Mouse (Mus musculus): ENCODE data around the gene Bnc2.

The Bnc2 gene

DNA sequence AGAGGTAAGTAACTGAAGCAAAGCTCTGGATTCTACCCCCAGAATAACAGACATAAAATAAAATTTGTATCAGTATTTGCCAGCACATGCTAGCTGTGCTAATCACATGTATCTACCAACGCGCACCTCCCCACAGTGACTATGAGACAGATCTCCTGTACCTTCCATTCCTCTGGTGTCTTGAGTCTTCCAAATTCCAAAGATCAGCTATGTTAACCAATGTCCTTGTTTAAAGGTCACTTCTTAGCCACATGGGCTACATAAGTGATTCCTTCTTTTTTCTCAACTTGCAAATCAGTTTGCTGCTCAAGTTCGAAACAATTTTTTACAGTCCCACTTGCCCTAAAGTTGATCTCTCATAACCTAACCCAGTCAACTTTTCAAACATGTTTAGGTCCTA is 167.5 kb downstream of the Bnc2 start:
- no peak for DNase-seq (ENCODE audit: low spot score in 2 of 2)

DNA sequence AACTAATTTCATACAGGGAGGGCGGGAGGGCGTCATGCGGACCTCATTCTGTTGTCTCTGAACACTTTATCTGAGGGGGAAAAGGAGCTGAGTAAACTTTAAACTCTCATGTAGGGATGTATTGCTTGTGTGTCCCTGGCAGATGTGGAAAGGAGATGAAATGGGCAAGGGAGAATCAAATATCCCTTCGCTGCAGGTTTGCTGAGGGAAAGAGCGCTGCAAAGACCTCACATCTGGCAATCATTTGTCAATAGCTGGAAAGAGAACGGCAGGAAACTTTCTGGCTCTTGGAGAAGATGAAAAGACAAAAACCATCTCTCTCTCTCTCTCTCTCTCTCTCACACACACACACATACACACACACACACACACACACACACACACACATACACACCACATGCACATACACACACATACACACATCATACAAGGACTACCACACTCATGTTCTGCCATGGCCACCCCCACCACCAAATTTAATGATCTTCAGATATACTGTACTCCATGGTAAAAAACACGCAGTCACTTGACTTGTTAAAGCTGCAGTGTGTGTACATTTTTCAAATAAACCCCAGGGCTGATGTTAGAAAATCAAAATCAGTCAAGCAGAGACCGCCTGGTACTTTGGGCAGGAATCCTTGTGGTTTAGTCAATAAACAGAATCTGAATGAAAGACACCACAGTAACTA is 172.3 kb downstream of the Bnc2 start:
- DNase-seq (ENCODE audit: low spot score in 2 of 2), result no peak

DNA sequence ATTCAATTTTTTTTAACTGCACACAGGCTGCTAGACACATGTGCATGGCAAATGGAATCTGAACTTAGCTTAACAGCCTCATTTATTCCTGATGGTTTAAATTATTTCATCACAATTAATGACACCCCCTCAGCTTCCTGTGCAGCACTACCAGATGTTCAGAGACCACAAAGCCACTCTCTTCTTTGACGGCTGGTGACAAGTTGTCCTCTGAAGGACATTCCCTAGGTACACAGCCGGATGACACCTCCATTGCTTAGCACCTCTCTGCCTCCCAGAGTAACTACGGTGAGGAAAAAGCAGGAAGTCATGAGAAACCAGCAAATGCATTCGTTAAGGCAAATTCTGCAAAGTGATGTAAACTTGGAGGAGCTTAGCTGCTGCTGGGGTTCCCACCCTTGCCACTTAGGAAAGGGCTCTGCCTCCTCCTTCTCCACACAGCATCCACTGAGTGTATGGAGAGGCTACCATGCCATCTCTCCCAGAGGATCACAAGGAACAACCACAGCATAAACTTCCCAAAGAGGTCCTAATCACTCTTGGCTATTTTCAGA is 174.2 kb downstream of the Bnc2 start:
- DNase-seq (ENCODE audit: low spot score in 2 of 2), result no peak

DNA sequence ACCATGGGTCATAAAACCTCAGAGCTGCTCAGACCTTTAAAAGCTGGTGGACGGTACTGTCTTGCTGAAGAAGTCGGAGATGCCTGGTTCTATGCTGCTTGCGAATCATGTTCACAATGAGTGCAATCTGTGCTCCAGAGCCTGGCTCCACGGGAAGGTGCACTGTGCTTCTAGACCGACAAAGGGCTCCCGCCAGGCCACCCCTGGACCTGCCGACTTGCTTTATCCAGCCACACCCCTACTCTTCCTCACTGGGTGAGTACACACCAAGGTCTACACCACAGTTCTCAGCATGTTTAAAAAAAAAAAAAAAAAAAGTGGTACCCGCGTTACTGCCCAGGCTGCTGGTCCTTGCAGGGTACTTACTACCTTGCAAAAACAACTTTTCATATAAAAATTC is 174.8 kb downstream of the Bnc2 start:
- DNase-seq (ENCODE audit: low spot score in 2 of 2), result no peak

DNA sequence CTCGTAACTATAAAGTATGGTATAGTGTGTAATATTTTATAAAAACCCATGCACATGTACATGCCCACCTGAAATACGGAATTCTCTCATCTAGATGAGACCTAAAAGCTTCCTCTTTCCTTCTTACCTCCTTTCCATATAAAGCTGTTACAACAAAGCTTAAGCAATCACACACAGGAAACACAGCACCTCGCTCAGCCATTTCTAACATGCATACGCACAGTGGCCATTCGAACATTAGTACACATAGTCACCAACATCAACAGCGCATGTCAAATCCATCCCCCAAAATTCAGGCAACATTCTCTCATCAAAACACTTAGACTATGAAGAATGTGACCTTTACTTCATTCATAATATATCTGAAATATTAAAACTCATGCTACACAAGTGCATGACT is 176.6 kb downstream of the Bnc2 start:
- no peak for DNase-seq (ENCODE audit: low spot score in 2 of 2)

DNA sequence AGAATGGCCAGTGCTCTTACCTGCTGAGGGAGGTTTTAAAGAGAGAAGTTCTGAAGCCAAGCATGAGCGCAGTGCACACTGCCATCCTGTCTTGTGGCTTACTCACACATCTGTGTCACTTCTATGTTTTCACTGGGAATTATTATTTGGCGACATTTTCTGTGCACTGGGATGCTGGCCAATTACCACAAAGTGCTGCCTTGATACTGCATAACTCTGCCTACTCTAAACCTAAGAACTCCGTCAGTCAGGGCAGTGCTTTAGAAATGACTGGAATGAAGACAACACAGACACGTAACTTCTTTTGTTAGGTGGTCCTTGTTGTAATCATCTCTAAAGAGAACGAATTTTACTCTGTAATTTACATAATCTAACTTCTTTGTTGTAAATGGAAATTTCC is 186.8 kb downstream of the Bnc2 start:
- DNase-seq (ENCODE audit: low spot score in 2 of 2), result no peak

DNA sequence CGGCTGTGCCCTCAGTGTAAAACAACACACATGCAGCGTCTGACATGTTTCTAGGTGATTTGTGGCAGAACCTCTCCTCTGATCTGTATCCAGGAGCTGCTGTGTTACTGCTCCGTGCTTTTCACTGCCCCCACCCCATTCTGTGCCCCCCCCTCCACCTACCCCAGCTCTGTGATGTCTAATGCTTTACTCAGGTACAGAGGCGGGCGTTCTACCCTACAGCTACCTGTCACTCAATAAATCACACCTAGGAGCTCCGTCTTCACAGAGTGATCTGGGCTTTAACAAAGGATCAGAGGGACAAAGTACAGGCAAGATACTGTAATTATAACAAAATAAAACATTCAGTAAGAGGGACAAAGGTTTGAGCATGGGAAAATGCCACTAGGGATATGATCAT is 192.4 kb downstream of the Bnc2 start:
- no peak for DNase-seq (ENCODE audit: low spot score in 2 of 2)

DNA sequence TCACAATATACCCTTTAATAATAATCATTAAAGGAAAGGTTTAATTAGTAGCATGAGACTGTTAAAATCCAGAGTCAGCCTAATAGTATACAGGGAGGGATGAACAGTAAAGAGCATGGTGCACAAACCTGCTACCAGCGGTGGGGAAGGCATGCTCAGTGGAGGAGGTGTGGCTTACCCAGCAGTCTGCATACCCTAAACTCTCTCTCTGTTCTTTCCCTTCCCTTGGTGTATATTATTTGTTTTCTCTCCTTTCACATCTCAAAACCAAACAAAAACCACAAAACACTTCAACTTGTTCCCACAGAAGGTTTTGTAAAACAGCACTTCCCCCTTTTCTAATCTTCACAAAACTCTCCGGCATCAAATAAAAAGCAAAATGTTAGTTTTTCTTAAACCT is 202.4 kb downstream of the Bnc2 start:
- no peak for DNase-seq (ENCODE audit: low spot score in 2 of 2)

DNA sequence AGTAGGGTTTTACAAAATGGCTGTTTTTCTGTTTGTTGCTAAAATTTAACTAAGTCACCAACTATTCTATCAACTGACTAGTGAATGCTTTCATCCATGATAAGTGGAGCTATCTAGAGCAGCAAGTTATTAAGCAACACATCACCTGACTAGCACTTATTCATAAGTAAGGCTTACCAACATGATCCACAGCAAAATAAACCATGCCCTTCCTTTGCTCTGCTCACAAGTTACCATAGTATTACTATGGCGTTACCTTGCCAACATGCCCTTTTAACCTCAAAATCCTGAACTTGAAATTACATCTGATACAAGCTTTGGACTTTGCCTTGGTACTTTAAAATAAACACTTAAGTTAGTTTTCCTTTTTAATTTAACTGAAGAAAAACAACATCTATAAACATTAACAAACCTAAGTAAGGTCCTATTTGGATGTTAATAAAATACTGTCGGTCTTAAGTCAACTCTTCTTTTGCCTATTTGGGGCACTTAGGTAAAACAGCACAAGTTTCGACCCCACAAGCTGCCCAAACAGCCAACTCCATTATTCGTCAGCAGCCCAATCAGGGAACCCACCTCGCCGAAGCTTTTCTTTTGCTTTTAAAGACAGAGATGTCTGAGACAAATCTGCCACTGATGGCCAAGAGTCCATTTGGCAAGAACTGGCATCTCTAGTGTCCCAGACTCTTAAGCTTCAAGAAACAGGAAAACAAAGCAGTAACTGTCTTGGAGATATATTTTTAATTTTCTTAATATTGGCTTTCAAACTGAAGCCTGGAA is 204.8 kb downstream of the Bnc2 start:
- DNase-seq (ENCODE audit: low spot score in 2 of 2), result no peak

DNA sequence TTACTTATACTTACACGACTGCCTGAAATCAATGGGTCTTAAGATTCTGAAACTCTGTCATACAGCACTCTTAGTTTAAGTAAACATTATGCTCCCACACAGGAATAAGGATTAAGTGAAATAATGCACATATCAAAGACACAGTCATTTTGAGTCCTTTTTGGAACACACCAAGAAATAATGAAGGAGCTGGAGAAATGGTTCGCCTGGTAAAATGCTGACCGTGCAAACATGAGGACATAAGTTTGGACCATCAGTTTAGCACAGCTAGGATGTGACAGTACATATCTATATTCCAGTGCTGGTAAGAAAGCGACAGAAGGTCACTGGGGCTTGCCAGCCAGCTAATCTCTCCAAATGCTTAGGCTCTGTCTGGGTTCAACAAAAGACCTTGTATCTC is 205.7 kb downstream of the Bnc2 start:
- no peak for DNase-seq (ENCODE audit: low spot score in 2 of 2)

DNA sequence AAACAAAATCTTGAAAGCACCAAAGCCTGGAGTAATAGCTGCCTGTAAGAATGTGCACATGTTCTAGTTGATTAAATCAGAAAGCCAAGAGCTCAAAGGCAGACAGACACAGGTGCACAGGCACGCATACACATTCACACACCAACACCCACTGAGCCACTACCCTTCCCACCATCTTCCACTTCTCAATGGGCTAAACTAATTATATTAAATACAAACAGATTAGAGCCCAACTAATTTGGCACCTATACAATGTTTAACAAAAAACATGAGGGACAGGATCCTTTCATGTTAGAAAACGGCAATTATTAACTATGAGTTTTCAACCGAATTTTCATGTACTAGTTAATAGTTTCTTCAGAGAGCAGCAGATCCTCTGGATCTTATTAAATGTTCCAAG is 207.4 kb downstream of the Bnc2 start:
- DNase-seq (ENCODE audit: low spot score in 2 of 2), result no peak

DNA sequence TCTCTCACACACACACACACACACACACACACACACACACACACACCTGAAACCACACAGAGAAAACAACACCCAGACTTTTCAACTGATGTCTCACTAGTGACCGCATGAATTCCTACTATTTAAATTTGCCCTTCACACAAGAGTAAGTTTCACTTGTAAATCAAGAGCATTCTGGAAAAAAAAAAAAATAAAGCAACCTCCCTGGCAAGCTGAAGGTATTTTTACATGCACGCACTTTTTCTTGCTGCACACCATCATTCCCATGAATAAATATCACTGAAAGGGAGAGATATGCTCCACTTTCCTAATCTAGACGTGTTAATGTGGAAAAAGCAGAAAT is 216.9 kb downstream of the Bnc2 start:
- no peak for DNase-seq (ENCODE audit: low spot score in 2 of 2)

DNA sequence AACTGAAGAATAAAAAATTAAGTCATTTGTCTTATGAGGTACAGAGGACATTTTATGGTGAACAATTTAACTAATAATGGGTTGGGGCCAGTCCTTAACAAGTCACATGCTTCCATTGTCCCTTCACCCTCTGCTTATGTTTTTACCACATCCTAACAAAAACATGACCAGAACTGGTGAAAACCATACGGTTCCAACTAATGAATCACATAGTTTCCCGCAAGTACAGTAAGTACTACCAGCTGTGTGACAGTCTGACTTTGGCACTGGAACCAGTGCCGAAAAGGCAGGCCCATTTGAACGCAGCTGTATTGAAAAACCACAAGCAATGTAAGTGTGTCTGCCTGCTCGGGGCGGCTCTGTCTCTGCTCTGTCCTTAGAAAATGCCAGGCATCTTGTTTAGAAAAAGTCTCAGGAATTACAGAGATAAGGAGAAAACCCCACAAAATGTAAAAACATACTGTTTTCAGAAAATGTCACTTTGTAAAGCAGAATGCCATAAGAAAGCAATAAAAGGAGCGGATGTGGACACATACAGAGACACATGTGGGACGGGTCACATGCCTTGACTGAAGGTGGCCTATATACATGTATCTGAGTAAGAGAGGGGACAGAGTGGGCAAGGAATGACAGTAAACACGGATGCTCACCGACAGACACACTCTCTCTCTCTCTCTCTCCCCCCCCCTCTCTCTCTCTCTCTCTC is 217.4 kb downstream of the Bnc2 start:
- DNase-seq (ENCODE audit: low spot score in 2 of 2), result no peak

DNA sequence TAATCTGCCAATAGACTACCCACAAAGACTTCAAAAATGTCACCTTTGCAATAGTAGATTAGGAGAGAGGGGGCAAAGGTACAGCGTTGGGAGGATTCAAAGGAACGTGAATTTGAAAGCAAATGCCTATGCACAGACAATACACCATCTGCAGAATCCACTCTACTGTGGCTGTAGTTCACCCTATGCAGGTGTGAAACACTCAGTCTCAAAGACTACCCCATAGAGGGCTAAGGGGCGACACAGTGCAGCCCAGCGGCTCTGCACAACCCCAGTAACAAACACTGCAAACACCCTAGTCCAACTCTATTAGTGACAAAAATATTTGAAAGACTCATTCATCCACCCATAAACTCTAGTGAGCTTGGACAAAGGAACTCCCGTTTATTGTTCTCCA is 218.2 kb downstream of the Bnc2 start:
- no peak for DNase-seq (ENCODE audit: low spot score in 2 of 2)

DNA sequence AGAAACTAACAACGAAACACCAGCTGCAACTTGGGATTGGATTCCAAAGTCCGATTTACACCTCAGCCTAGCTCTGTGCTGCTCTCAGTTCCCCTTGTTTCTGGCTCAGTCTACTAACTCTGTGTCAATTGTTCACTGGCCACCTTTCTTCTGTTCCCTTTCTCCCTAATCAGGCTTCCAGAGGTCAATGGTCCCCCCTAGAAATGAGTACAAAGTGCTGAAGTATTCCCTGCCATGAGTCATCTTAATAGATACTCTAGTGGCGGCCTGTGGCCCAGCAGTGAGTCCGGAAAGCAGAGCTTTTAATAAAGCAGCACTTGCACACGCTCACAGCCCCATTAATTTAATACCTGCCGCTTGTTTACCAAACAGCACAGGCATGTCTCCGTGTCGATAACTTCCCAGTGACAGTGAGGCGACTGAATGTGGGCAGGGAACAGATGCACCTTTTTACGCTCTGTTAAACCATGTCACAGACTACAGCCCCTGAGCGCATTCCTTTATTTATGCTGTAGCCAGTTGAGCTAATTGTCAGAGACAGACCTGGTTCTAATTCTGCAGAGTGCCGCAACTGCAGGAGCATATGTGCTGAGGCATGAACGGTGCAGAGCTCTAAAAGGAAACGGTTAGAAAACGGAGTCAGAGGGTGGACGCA is 218.8 kb downstream of the Bnc2 start:
- DNase-seq (ENCODE audit: low spot score in 2 of 2), result no peak

DNA sequence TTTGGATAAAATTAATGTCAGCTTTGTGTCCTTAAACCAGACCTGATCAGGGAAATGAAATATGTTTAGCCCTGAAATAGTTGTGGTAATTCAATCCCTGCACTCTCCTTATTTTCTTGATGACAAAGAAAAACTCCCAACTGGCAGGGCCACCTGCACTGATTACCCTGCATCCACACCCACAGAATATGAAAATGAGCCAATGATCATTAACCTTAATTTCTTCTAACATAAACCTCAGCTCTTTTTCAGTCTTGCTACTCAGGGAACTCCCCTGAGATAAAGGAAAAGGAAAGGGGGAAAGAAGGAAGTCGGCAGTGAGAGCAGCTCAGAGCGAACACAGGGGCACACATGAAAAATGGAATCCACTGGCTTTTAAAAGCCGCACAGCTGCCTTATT is 220.6 kb downstream of the Bnc2 start:
- no peak for DNase-seq (ENCODE audit: low spot score in 2 of 2)

DNA sequence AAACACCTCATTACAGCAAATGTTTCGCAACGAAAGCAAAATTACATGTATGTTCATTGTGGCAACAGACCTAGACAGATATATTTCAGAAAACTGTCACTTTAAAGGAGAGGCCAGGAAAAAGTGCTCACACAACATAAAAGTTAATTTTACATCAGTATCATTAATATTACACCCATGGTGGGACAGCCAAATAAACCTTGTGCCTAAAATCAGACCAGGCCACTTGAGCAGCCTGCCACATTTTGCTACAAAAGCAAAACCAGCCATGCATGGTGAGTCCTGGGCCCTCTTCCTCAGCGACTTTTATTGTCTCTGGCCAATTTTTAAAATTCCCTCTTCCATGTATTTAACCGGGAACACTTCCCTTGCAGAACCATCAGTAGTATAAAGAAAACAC is 221.5 kb downstream of the Bnc2 start:
- no peak for DNase-seq (ENCODE audit: low spot score in 2 of 2)

DNA sequence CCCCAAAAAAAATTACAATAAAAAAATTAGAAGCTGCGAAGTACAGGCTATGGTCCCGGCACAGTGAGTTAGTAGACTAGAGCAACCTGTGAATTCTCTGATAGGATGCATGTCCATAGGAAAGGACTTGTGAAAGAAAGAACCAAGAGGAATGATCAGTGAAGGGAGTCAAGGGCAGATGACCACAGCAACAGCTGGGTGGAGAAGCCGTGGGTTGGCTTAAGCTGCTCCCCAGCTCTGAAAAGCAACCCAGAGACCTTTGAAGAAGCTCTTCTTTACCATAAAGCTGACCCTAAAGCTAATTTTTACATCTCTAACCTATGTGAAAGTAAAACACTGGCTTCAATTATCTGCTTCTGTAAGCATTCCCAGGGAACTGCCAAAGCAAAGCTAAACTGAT is 222.4 kb downstream of the Bnc2 start:
- no peak for DNase-seq (ENCODE audit: low spot score in 2 of 2)

DNA sequence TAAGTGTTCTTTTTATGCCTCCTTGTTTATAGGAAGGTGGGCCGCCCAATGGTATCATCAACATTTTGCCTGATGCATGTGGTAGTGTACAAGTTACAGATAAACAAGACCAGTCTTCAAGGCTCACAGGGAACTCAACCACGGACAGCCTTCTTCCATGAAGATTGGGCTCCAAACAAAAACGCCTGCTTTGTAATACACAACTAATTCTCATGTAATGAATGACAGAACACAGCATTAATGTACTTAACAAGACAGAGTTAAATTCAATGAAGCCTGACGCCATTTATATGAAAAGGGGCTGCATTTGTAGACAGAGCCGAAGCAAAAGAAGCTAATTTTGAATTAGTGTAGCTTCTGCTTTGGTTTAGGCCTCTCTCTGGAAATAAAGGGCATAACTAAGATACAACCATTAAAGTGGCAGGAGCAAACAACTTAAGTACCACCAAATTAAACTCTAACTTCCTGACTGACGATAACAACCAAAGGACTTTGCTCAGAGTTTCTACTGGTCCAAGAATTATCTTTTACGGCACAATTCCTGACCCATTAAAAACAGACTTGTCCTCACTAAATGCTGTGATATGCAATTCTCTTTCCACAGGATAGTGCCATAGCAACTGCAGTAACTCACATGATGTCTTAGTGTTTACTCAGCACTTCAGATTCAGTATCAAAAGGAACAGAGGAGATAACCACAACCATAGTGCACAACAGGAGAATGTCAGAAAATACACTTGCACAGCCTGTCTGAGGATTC is 225.6 kb downstream of the Bnc2 start:
- DNase-seq (ENCODE audit: low spot score in 2 of 2), result no peak

DNA sequence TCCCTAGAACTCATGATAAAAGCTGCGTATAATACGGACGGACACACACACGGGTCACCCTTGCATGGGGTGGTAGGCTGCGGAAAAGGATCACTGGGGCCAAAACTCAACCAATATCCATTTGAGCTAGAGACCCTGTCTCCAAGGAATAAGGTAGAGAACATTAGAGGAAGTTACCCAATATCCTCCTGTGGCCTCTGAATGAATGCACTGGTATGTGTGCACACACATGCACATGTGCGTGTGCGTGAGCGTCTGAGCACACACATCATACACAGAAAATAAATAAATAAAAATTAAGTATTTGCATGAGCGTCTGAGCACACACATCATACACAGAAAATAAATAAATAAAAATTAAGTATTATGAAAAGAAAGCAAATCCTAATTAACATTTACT is 241.8 kb downstream of the Bnc2 start:
- no peak for DNase-seq (ENCODE audit: low spot score in 2 of 2)

DNA sequence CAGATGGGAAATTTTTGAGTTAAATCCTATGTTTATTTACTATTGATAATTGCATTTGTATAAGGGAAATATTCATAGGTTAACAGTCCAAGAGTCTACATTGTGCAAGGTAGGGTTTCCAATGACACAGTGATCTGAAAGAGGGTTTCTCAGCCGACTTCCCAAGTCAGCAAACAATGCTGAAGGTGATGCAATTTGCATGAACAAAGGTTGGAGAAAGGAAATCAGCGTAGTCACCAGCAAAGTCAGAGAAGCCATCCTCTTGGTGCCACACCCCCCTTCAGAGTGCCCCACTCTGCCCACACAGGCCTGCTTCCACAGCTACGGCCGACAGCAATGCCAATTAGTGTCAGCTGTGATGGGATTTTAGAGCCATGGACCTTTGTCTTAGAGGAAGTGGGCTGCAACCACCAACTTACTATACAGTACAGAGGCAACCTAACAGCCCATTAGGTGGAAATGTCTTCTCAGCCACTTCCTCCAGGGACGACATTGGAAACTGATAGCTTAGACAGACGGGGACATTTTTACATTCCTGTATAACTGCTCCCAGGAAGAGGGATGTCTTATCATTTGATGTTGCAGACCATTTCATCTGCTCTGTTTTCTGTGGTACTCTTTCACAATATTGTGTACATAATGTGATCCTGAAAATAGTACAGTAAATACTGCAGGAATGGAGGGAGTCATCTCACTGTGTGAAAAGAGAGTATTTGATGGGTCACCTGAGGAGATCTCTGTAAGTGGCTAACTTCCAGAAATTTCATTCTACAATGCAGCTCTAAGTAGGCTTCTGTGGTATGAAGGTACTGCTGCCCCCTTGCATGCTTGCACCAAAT is 243.2 kb downstream of the Bnc2 start:
- no peak for DNase-seq (ENCODE audit: low spot score in 2 of 2)
